Mouse (Mus musculus) liver, embryonic 12.5 days (tissue): ENCODE results near the gene Hpcal4. TPM values are rescaled to one million over a fixed set of nuclear protein-coding genes. Genes with fewer than 3 reads are reported as not detected.
"Not testable (repeated sequence)": the region's sequence is repeated elsewhere in the genome, so short reads cannot be mapped to it uniquely, and the experiment has no call there.

ENCODE experiments used
- ATAC-seq: fragments of 200-750 bp; cut with Nextera tagmentation; 2 replicates; pipeline ENCODE4 v1.8.0; 2017; ENCODE audit warnings: moderate number of reproducible peaks, mild to moderate bottlenecking, moderate library complexity
- H3K27ac ChIP-seq: fragments of 300-500 bp; sonication (generic); 2 replicates; pipeline ENCODE4 v1.5.1; 2016; ENCODE audit warnings: mild to moderate bottlenecking
- H3K27me3 ChIP-seq: fragments of 300-500 bp; sonication (generic); replicated peaks from 2 replicates; pipeline ENCODE4 v1.6.1; 2016; ENCODE audit warnings: mild to moderate bottlenecking, moderate library complexity
- H3K36me3 ChIP-seq: fragments of 300-500 bp; sonication (generic); 2 replicates; pipeline ENCODE4 v1.6.1; 2016; ENCODE audit warnings: mild to moderate bottlenecking, moderate library complexity
- H3K4me1 ChIP-seq: fragments of 300-500 bp; sonication (generic); 2 replicates; pipeline ENCODE4 v1.6.1; 2016
- H3K4me2 ChIP-seq: fragments of 300-500 bp; sonication (generic); 2 replicates; pipeline ENCODE4 v1.6.1; 2016; ENCODE audit warnings: mild to moderate bottlenecking, moderate library complexity
- H3K4me3 ChIP-seq: fragments of 300-500 bp; sonication (generic); 2 replicates; pipeline ENCODE4 v1.5.1; 2016; ENCODE audit warnings: mild to moderate bottlenecking, moderate library complexity
- H3K9ac ChIP-seq: fragments of 300-500 bp; sonication (generic); 2 replicates; pipeline ENCODE4 v1.6.1; 2016; ENCODE audit warnings: mild to moderate bottlenecking, moderate library complexity
- H3K9me3 ChIP-seq: fragments of 300-500 bp; sonication (generic); replicated peaks from 2 replicates; pipeline ENCODE4 v1.6.1; 2016; ENCODE audit warnings: mild to moderate bottlenecking, moderate library complexity
- WGBS: fragments of 180-500 bp; shearing (Covaris S2); methylation state at CpG from one replicate; pipeline ENCODE4 v1.1.7; 2016; ENCODE audit not compliant: insufficient replicate concordance; 5-methylcytosine and 5-hydroxymethylcytosine counted together
- polyA plus RNA-seq: library from polyadenylated mRNA; unstranded; fragments of >200 nt; fragmentation: Nextera tagmentation; extraction: Ambion mirVana; gene quantifications from 2 replicates; pipeline ENCODE4 v1.2.1, GENCODE M21; 2016

Gene Hpcal4
- 0.10 TPM in 1 of 2 replicates, not detected in the other for polyA plus RNA-seq

DNA sequence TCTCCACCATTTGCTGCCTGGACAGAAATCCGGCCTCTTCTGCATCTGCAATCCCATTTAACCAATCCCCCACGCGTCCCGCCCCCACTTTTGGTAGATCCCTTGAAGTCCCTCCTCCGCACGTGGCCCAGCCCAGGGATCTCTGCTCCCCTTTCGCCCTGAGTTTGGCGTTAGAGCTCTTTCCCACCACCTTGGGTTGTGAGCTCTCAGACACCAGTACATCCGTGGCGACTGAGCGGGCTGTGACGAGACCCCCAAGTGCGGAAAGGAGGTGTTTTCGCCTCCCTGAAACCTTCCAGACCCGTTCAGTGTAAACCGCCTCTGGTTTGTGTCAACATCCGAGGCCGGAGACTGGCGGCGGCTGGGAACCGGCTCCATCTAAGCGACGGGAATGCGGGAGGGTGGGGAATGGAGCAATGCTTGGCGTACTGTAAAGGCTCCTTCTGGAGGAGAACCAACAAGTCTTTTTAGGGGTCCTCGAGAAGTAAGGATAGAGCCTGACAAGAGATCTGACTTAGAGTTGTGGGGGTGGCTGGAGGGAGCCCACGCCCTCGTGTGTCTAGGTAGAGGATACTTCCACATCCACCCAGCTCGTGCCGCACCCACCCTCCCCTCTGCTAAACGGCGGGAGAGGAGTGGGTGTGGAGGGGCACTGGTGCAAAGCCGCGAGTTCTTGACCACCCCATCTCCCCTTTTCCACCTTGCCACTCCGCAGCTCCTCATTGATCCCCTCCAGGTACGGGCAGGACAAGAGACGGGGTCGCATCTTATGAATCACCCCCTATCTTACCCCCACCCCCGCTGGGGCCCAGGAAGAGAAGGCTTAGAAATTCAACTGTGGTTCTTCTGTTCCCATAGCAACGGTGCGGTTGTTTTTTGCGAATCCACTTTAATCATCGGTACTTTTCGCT lies at the start of gene Hpcal4:
Gene Hpcal4, plus strand, starts transcription at position 900 of the 911 bp plus-strand sequence.
- 2% methylated on average over 43 of the region's 44 CpGs for WGBS
- Histone ChIP-seq H3K27me3 (peaks cover 99% of the 10 kb centered on the region), H3K4me2 (peak within 1 kb of the TSS; percentile 61), H3K4me3 (peak within 1 kb of the TSS; percentile 41), H3K9ac (no peak within 1 kb of the TSS), H3K27ac (no peak within 1 kb of the TSS), H3K9me3 (no peaks in the 10 kb centered on the region), H3K4me1 (peaks cover 7% of the 10 kb centered on the region), H3K36me3 (no peaks in the 10 kb centered on the region)
- ATAC-seq, result no peak; the same call in 1 of the 2 replicates

GRCm38 (mm10) chr4:123137551-123137950 lies 45.5 kb upstream of the Hpcal4 start:
- 0 out of 2 replicates have a peak overlapping the region, but pooled peaks have one; percentile 2 for H3K4me2 ChIP-seq
- no peak overlapping the region for H3K27ac ChIP-seq
- no peak for ATAC-seq
- 0 out of 2 replicates have a peak, but pooled peaks cover 5% of the 10 kb centered on the region for H3K27me3 ChIP-seq
- H3K9me3 ChIP-seq, result no peaks in the 10 kb centered on the region
- WGBS, result 65% methylated on average over 3 of the region's 3 CpGs
- no peak overlapping the region for H3K9ac ChIP-seq
- H3K4me1 ChIP-seq, result peaks cover 30% of the 10 kb centered on the region
- no peak overlapping the region for H3K4me3 ChIP-seq
- peaks cover 45% of the 10 kb centered on the region for H3K36me3 ChIP-seq

GRCm38 (mm10) chr4:123139513-123140154 lies 43.4 kb upstream of the Hpcal4 start, which contains the start of gene Ppie:
Gene Ppie (minus strand): TSS chr4:123139951.
- WGBS, result under 1% methylated on average over 34 of the region's 34 CpGs
- peak within 1 kb of the TSS; percentile 82 for H3K4me3 ChIP-seq
- peak within 1 kb of the TSS; percentile 80 for H3K9ac ChIP-seq
- H3K9me3 ChIP-seq, result no peaks in the 10 kb centered on the region
- H3K4me2 ChIP-seq, result peak within 1 kb of the TSS; percentile 81
- H3K4me1 ChIP-seq, result peaks cover 30% of the 10 kb centered on the region
- H3K27ac ChIP-seq, result peak within 1 kb of the TSS; percentile 76
- peak; percentile 94 for ATAC-seq
- H3K36me3 ChIP-seq, result peaks cover 26% of the 10 kb centered on the region
- H3K27me3 ChIP-seq, result 0 out of 2 replicates have a peak, but pooled peaks cover 8% of the 10 kb centered on the region

- WGBS, result 42% methylated on average over 5 of the region's 5 CpGs
- H3K27me3 ChIP-seq, result peaks cover 28% of the 10 kb centered on the region
- no peaks in the 10 kb centered on the region for H3K36me3 ChIP-seq
- H3K4me3 ChIP-seq, result no peak overlapping the region
- ATAC-seq, result no peak
- no peak overlapping the region for H3K9ac ChIP-seq
- no peak overlapping the region for H3K4me2 ChIP-seq
- H3K27ac ChIP-seq, result no peak overlapping the region
- H3K9me3 ChIP-seq, result no peaks in the 10 kb centered on the region
- H3K4me1 ChIP-seq, result no peaks in the 10 kb centered on the region
Observed at GRCm38 (mm10) chr4:123147446-123148150, 35.4 kb upstream of the Hpcal4 start.

GRCm38 (mm10) chr4:123152003-123152402 lies 31.0 kb upstream of the Hpcal4 start:
- no peak overlapping the region for H3K27ac ChIP-seq
- no peaks in the 10 kb centered on the region for H3K4me1 ChIP-seq
- H3K4me3 ChIP-seq, result no peak overlapping the region
- H3K27me3 ChIP-seq, result peaks cover 15% of the 10 kb centered on the region; the same call in 1 of the 2 replicates
- no peak for ATAC-seq
- no peak overlapping the region for H3K9ac ChIP-seq
- no peaks in the 10 kb centered on the region for H3K9me3 ChIP-seq
- 66% methylated on average over 4 of the region's 4 CpGs for WGBS
- no peak overlapping the region for H3K4me2 ChIP-seq
- H3K36me3 ChIP-seq, result no peaks in the 10 kb centered on the region

GRCm38 (mm10) chr4:123152976-123153375 lies 30.1 kb upstream of the Hpcal4 start:
- no peak overlapping the region for H3K4me2 ChIP-seq
- no peak overlapping the region for H3K9ac ChIP-seq
- no peak for ATAC-seq
- H3K36me3 ChIP-seq, result no peaks in the 10 kb centered on the region
- no peaks in the 10 kb centered on the region for H3K4me1 ChIP-seq
- WGBS, result 46% methylated on average over 5 of the region's 5 CpGs
- H3K27me3 ChIP-seq, result peaks cover 5% of the 10 kb centered on the region; the same call in 1 of the 2 replicates
- no peak overlapping the region for H3K4me3 ChIP-seq
- H3K27ac ChIP-seq, result no peak overlapping the region
- no peaks in the 10 kb centered on the region for H3K9me3 ChIP-seq

- Histone ChIP-seq H3K36me3 (no peaks in the 10 kb centered on the region), H3K9ac (no peak overlapping the region), H3K9me3 (no peaks in the 10 kb centered on the region), H3K27me3 (peaks cover 12% of the 10 kb centered on the region; the same call in 1 of the 2 replicates), H3K27ac (no peak overlapping the region), H3K4me3 (no peak overlapping the region), H3K4me1 (no peaks in the 10 kb centered on the region), H3K4me2 (no peak overlapping the region)
- 13% methylated on average over 4 of the region's 4 CpGs for WGBS
- ATAC-seq, result no peak
Observed at GRCm38 (mm10) chr4:123155004-123155403, 28.0 kb upstream of the Hpcal4 start.

- H3K27me3 ChIP-seq, result peaks cover 15% of the 10 kb centered on the region; the same call in 1 of the 2 replicates
- H3K9me3 ChIP-seq, result no peaks in the 10 kb centered on the region
- H3K4me3 ChIP-seq, result no peak overlapping the region
- H3K4me2 ChIP-seq, result no peak overlapping the region
- no peak overlapping the region for H3K9ac ChIP-seq
- H3K36me3 ChIP-seq, result no peaks in the 10 kb centered on the region
- WGBS, result 36% methylated on average over 2 of the region's 2 CpGs
- H3K27ac ChIP-seq, result no peak overlapping the region
- ATAC-seq, result no peak
- no peaks in the 10 kb centered on the region for H3K4me1 ChIP-seq
Observed at GRCm38 (mm10) chr4:123155427-123155826, 27.6 kb upstream of the Hpcal4 start.

DNA sequence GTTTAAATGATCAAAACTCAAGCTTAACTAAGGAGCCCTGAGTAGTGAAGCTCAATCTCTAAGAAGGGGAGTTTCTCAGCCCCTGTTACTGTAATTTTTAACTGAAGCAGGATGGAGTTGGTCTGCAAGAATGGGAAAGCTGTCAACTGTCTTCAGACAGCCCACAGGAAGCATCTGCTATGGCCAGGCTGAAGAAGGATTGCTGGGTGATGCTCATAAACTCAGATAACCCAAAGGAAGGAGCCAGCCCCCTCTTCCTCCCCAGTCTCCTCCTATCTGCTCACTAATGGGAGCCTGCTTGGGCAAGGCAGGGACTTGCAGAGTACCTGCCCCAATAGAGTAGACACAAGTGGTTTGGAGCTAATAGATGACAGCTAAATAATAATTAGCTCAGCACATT lies 27.2 kb upstream of the Hpcal4 start:
- H3K9ac ChIP-seq, result no peak overlapping the region
- H3K36me3 ChIP-seq, result no peaks in the 10 kb centered on the region
- H3K4me3 ChIP-seq, result no peak overlapping the region
- no peak for ATAC-seq
- H3K27ac ChIP-seq, result no peak overlapping the region
- no peak overlapping the region for H3K4me2 ChIP-seq
- no peaks in the 10 kb centered on the region for H3K4me1 ChIP-seq
- no peaks in the 10 kb centered on the region for H3K9me3 ChIP-seq
- H3K27me3 ChIP-seq, result peaks cover 15% of the 10 kb centered on the region; the same call in 1 of the 2 replicates

DNA sequence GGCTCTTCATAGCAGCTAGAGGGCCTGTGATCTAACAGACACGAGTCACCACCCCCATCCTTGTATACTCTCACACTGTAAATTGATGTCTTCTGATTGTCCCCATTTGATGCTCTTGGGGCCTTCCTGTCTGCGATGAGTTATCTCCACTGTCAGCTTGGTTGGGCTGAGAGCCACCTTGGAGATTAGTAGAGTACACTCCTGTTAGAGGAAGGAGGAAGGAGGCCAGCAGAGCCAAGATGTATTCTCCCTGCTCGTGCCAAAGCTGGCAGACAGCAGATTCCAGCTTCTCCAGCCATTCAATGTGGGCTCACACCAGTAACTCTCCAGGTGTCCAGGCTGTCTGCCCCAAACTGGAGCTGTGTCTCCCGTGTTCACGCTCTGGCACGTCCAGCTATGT lies 22.5 kb upstream of the Hpcal4 start:
- WGBS, result 55% methylated on average over 6 of the region's 6 CpGs
- ATAC-seq, result no peak
- Histone ChIP-seq H3K4me2 (no peak overlapping the region), H3K27ac (no peak overlapping the region), H3K4me3 (no peak overlapping the region), H3K9ac (no peak overlapping the region), H3K9me3 (no peaks in the 10 kb centered on the region), H3K27me3 (peaks cover 47% of the 10 kb centered on the region), H3K36me3 (no peaks in the 10 kb centered on the region), H3K4me1 (peaks cover 13% of the 10 kb centered on the region)

GRCm38 (mm10) chr4:123161251-123161650 lies 21.8 kb upstream of the Hpcal4 start:
- H3K9me3 ChIP-seq, ATAC-seq, H3K27ac ChIP-seq: not testable (repeated sequence)

More at GRCm38 (mm10) chr4:123161251-123161650, 21.8 kb upstream of the Hpcal4 start:
- peaks cover 47% of the 10 kb centered on the region for H3K27me3 ChIP-seq
- not testable (repeated sequence) for H3K9ac ChIP-seq, H3K4me2 ChIP-seq, H3K4me3 ChIP-seq, H3K36me3 ChIP-seq
- WGBS, result 60% methylated on average over 3 of the region's 3 CpGs
- H3K4me1 ChIP-seq, result peaks cover 13% of the 10 kb centered on the region
